Mouse (Mus musculus): ENCODE measurements around the gene Actn1.

Actn1 gene

DNA sequence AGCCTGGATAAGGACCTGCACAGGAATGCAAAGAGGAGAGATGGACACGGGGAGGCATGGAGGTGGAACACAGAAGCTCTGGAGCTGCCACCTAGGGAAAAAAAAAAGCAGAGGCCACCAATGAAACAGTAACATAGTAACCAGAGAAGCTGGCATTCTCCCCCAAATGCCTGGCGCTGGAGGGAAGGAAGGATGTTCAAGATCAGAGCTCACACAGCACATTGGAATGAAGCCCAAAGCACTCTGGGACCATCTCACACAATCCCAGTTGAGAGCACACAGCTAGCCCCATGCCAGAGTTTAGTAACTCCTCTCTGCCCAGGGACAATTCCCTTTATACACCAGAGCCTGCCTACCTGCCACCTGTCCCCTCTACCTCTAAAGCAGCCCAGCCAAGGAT is 34.1 kb downstream of the Actn1 start:
- no peak for DNase-seq

DNA sequence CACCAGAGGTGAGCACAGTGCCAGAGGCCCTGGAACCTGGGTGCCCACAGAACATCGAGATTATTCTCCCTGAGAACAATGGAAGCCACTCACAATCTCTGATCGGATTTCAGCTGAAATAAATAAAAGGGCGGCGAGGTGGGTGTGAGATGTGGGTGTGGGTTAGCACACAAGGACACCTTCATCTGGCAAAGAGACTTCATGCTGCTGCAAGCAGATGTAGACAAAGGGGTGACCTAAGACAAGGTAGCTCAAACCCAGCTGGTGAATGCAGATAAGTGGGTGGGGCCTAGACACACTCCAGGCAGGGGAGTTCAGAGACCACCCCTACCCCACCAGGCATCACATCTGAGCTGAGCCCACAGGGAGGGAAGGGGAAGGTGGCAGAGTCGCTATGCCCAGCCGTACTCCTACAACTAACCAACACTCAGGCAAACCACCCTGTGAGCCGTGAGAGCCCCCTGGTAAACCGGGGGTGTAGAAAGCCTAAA is 35.9 kb downstream of the Actn1 start:
- no peak for DNase-seq

DNA sequence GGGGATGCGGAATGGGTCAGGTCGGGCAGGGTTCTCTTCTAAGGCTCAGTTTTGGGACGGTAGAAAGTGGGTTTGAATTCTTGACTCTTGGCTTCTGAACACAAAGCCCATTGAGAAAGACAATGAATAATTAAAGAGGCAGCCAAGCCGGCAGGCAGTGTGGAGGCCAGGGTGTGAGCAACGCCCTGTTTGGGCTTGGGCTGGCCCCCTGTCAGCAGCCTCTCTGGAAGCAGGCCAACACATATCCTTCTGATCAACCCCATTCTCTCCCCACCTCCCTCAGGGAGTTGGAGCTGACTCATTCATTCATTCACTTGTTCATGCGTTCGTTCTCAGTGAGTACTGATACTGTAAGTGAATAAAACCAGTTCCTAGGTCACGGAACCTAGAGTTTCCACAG is 36.7 kb downstream of the Actn1 start:
- peak; percentile 52 to 58 for DNase-seq

DNA sequence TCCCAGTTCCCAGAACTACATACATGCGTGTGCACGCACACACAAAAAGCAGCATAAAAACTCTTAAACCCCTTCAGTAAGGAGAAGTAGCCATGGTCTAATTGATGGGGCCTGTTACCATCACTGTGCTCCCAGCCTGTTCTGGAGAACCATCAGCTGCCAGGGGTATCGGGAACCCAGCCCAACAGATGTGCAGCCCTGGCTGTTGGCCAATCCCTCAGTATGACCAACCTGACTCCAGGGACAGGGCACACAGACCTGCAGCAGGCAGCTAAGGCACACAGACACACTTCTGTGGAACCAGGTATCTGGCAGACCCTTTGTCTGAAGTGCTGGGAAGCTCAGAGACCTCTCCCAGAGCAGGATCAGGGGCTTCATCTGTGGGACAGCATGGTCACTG is 37.7 kb downstream of the Actn1 start:
- DNase-seq: no peak

DNA sequence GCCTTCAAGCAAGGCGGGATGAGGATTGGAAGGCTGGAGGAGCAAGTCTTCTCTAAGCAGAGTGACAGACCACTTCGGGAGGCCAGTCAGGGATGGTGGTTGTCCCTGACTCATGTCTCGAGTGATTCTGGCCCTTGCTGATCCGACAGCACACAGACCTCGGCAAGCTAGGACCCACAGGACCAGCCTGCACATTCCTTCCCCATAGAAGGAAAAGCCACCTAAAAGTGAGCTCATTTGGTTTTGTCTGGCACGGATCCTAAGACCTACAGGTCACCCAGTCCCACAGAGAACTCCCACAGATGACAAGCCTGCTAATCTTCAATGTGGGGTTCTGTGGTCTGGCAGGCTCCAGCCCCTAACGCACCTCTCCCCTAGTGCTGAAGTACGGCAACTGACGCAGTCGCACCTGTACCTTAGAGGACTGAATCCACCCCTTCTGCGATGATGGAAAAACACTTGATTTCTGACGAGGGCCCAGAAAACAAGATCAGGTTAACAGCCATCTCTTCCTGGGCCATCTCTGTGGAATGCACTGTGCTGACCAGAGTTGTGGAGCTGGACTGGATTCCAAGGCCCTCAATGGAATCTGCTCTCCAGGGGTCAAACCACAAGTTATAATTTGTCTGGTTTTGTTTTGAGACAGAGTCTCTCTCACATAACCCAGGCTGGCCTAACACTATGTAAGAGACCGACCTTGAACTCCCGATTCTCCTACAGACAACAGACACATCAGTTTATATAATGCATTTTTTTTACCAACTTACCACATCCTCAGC is 39.7 kb downstream of the Actn1 start:
- peak; percentile 28 to 51 for DNase-seq

DNA sequence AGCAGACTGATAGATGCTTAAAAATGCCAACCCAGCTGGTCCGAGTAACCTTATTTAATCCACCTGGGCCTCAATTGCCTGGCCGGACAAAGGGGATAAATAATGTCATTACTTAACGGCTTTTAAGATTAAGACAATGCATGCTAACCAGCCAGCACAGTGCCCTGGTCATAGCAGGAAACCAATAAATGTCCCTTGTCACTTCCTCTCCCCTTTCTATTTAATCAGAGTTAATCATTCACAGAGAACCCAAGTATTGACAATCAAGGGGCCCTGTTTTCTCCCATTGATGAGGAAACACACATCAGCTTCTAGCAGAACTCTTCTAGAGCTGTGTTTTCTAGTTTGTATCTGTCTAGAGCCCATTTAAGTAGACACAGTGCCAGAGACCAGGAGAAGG is 41.4 kb downstream of the Actn1 start:
- no peak for DNase-seq

DNA sequence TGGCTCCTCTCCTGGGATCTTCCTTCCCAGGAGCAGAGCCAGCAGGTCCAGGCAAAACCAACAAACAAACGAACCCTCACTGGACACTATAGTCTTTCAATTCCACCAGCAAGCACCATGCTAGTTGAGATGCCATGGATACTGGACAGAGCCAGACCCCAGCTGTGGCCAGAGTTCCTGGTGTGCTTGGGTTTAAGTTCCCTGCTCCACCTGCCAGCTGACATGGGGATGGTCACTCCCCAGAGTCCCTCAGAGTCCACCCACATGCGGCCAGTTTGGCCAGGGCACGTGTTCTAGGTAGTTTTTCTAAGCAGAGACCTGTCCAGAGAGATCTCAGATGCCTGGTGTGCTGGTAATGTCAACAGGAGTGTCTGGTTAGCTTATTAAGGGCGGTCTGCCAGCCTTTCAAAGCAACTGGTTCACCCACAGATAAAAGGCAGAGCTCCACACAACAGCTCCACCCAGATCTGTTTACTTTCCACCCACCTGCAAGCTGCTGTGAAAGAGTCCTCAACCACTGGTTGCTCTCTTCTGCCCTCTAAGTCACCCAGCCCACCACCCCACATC is 42.0 kb downstream of the Actn1 start:
- DNase-seq: no peak

DNA sequence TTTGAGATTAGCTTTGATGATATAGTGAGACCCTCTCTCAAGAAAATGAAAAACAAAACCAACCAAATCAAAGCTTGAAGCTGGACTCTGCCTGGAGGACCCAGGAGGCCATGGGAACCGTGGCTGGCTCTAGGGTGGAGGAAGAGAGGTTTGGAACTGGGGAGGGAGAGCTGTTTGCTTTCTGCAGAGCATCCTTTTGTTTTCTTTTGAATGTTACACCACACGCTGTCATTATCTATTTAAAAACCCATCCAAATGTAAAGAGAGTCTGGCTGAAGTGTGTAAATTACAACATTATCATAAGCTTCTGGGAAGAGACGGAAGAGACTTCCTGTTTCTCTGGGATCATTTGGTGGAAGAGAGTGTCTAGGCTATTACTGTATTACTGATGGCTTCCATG is 43.1 kb downstream of the Actn1 start:
- DNase-seq: no peak

DNA sequence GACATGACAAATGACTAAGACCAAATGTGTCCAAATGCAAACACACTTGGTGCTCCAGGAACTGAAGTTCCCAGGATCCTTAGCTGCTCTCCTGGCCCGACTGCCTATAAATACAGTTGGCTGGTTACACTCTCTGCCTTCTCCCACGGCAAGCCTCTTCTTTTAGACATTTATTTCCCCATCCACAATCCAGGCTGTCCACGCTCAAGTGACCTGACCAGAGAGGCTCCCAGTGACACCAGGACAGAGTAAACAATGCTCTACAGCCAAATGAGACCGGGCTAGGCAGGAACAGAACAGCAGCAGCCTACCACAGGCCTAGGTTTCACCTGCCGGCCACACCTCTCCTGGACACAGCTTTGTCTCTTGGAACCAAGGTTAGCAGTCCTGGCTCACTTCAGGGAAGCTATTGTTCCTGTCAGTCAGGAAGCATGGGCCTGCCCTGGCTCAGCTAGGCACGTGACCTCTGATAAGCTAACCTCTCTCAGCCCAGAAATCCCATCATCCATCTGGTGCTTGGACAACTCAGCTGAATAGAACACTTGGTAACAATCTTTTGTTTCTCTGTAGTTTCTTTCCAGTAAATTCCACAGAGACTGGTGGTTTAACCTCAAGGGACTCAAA is 43.8 kb downstream of the Actn1 start:
- DNase-seq: peak; percentile 31 to 55

DNA sequence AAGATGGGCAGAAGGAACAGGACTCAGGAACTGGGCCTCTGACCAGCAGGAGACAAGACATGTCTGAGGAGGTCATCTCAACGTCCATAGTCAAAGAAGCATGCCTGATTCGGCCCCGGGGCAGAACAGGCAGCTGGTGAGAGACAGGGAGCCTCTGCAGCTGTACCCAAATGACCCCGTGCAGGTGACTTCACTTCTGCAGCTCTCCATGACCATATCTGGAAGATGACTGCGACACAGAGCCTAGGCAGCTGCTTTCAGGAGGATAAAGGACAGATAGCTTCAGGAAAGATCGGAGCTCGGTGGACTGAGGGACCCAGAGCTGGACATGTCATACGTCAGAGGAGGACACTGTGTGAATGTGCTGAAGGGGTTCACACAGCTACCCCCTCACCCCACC is 46.4 kb downstream of the Actn1 start:
- no peak for DNase-seq

DNA sequence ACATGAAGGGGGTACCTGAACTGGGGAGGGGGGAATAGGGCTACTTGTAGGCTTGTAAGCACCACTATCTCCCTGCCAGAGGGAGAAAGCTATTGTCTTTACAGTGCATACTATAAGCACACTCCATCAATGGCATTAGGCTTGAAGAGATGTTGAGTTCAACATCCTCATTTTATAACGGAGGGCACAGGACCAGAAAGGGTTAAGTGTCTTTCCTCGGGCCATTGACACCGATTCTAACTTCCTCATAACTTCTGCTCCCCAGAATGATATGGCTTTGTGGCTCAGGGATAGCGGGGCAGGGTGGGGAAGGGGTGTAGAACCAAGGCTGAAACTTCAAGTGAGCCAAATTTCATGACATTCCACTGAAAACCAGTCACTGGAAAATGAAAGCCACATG is 46.9 kb downstream of the Actn1 start:
- no peak for DNase-seq

DNA sequence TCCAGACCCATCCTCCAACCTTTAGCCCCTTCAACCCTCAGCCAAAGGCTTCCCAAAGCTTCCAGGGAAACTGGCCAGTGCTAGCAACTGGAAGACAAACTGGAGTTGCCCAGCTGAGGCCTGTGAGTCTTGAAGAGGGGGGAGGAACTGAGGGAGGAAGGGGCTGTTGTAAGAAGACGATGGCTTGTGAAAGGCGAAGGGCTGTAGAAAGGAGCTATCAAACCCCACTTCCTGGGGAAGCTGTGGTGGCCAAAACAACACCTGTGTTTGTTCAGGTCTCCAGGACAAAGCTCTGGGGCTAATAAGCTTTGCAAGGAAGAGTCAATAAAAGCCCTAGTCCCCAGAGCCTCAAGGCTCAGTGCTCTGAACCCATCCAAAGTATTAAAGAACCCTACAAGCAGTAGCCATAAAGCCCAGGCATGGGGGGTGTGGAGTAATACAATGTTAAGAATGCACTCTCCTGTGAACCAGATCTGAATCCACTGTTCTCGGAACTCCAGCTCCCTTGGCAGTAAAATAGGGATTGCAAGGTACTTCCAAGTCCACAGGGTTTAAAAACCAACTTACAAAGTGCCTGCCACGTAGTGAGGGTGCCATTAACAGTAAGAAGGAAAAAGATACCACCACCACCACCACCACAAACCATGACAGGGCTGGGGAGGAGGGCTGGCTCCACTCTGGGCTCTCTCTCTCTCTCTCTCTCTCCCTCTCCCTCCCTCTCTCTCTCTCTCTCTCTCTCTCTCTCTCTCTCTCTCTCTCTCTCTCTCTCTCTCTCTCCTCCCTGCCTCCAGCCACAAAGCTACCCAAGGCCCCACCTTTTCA is 49.2 kb downstream of the Actn1 start:
- no peak for DNase-seq

DNA sequence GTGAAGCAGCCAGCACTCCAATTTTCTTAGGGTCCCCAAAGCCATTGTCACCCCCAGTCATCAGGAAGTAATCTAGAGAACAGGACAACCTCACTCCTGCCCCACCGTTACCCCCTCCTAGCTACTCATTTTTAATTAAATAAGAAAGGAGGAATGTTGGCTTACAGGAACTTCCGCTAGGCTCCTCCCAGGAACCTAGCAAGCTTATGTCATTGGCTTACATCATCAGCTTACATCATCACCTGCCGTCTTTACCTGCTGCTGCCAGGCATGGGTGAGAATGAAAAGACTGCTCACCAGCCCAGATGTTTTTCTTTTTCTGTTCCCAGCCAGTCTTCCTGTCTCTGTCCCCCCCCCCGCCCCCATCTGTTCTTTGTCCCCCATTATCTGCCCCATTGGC is 50.3 kb downstream of the Actn1 start:
- no peak for DNase-seq

DNA sequence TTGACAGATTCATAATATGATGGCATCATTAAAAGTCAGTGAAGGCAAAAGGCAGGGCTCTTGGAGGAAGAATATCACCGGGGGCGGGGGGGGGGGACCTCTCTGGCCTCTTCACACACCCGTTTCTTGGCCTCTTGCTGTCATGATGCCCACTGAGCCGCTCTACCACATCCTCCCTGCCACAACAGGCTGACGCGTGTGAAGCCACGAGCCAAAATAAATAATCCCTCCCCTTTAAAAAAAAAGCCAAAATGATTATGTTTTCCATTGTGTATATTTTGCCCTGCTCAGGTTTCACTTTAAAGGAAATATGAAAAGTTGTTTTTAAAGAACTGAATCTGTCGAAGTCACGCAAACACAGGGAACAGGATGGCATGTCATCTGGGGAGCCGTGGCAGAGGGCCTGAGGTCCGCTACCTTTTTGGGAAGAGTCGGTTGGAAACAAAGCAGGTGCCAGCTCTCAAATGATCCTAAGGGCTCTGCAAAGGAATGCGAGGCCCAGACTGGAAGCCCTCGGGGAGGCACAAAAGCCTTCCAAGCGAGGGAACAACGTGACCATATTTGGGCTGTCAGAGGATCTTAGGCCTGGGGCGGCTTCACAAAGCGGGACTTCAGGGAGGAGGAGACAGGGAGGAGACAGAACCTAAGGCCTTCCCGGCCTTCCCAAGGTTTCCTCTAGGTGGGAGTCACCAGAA is 51.9 kb downstream of the Actn1 start:
- DNase-seq: peak; percentile 40 to 56

DNA sequence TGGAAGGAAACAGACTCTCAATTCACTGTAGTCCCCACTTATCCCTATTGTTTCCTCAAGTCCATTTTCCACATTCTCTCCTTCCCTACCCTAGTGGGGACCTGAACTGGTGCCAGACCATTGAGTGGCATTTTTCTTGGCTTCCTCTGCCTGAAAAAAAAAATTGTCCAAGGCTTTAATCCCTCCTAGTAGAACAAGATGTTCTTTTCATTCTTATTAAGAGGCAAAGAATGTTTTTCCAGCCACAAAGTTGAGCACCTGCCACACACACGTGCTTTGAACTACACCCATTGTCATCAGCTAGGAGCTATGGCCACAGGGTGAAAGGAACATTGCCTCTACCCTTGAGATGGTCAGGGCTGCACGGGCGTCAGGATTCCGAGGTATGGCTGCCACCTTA is 56.9 kb downstream of the Actn1 start:
- no peak for DNase-seq

DNA sequence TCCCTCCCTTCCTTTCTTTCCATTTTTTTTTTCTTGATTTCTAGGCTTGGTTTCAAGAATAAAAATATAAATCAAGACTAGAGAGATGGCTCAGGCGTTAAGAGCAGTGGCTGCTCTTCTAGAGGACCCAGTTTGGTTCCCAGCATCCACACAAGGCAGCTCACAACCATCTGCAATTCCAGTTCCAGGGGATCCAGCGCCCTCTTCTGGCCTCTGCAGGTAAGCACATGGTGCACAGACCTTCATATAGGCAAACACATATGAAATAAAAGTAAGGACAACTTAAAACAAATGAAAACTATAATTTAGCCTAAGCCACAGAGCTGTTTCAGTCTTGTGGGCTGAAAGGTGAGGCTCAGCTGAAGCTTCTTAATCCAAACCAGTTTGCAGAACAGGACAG is 60.4 kb downstream of the Actn1 start:
- no peak for DNase-seq

DNA sequence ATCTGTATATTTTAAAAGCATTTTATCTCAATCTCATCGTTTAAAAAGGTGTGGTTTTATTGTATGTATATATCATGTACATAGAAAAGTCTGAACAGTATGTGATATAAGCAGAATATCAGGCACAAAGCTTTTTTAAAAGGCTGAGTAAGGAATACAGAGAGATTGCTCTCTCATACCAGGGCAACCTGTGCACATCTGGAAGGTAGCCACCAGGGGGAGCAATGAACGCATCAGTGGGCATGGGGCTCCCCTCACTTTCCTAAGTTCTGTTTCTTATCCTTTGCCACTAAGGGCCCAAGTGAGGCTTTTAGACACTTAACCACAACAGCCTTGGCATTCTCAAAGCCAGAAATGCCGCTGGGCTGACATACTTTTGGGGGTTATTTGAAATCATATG is 61.7 kb downstream of the Actn1 start:
- DNase-seq: peak; percentile 79 to 84

DNA sequence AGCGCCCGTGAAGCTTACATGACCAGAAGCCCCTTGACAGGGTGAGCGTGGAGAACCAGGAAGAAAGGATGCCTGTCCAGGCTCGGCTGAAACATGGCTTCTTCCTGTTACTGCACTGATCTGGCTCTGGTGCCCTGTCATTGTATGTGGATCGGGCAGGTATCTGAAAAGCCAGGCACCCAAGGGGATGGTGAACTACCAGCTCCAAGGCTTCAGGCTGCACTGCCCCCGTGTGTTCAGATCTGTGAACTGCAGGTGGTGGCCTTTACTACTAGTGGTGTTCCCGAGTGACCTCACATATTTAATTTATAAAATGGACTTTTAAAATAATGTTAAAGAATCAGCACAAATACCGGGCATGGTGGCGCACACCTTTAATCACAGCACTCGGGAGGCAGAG is 62.8 kb downstream of the Actn1 start:
- peak; percentile 76 to 77 for DNase-seq

DNA sequence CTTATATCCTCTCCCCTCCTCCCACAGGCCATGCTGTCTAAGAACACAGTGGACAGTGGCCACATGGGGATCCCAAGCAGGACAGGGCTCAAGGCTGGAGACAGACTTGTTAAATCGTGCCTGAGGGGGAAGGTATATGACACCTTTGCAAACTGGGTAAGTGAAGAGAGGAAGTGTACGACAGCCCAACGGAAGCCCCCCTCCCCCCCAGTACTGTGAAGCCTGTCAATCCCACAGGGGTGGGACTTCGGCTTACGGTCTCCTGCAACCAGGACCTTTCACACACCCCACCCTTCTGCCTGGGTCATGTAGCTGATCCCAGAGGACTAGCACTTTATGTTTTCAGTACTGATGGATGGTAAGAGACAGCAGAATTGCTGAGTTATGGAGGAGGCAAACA is 68.4 kb downstream of the Actn1 start:
- DNase-seq: no peak

DNA sequence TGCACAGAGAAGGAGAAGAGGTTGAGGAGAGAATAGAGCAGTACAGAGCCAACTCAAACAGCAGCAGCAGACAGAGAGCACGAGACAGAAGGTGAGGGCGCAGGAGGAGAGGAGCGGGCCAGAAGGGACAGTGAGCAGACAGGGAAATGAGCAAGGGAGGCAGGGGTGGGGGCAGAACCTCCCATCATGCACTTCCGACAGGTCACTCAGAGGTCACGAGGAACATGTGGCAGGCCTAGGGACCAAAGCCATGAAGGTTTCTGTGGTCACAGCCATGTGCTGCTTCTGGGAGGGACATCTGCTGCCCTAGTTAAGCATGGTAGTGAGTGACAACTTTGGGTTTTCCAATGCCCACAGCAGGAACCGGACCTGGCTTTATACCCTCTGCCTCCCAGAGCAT is 68.8 kb downstream of the Actn1 start:
- DNase-seq: no peak

DNA sequence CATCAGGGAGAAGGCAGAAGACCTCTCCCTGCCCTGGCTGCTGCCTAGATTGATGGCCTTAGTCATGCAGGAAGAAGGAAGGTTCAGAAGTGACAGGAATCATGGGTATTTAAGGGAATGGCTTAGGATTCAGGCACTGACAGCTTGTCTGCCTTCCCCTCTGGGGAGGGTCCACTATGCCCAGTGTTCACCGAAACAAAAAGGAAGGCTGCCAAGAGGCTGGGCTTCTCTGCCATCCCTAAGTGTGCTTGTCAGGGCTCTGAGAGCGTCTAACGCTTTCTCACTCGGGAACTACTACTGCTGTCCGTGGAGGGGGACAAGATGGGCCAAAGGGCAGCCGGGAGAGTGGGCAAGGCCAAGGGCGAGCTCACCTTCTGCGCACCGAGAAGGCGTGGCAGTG is 69.3 kb downstream of the Actn1 start:
- no peak for DNase-seq

DNA sequence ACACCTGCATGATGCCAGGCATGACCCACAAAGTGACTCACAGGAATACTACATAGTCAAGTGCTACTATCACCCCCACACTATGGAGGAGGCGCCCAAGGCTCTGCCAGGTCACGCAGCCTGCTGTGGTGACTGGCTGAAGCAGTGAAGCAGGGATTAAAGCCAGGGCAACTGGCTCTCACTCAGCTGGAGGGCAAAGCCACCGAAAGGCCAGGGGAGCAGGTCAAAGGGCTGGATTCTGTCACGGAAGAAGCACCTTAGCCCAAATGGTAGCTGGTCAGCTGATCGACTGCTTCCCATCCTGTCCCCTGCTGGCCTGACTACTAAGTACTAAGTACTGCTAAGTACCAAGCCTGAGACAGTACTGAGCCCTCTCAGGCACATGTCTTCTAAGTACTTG is 76.1 kb downstream of the Actn1 start:
- no peak for DNase-seq

DNA sequence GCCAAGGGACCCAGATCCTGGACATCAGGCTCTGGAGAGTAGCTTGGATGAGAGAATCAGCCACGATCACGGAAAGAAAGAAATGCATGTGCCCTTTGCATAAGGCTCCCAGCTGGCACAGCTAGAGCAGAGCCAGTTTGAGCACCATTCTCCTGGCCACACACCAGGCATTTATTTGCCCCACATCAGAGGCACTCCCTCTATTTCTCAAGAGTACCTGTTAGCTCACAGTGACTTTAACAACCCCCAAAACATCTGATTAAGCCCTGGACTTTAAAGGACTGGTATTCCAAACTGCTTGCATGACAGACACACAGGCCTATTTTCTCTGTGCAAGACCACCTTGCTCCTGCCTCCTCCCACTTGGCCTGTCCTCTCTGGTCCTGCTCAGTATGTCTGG is 78.3 kb downstream of the Actn1 start:
- DNase-seq: no peak

Measured in kidney, postnatal 4 days (tissue).